Mouse (Mus musculus) intestine, postnatal 0 days (tissue): ENCODE data around the gene 9130213A22Rik. TPM values are rescaled to one million over a fixed set of nuclear protein-coding genes. Genes with fewer than 3 reads are reported as not detected.
A peak's percentile ranks its signal among the peaks of the same experiment; 100 is the strongest.

Experiments
- ATAC-seq: fragments of 200-750 bp; cut with Nextera tagmentation; 2 replicates; pipeline ENCODE4 v1.8.0; 2017; ENCODE audit warnings: mild to moderate bottlenecking, moderate TSS enrichment, moderate library complexity
- H3K27ac ChIP-seq: fragments of 300-500 bp; sonication (generic); 2 replicates; pipeline ENCODE4 v1.5.1; 2014; ENCODE audit warnings: mild to moderate bottlenecking, low read depth, low read length, moderate library complexity
- H3K27me3 ChIP-seq: fragments of 300-500 bp; sonication (generic); replicated peaks from 2 replicates; pipeline ENCODE4 v1.6.1; 2014; ENCODE audit warnings: low read length, mixed read lengths; ENCODE audit not compliant: control insufficient read depth, insufficient read depth
- H3K36me3 ChIP-seq: fragments of 300-500 bp; sonication (generic); 2 replicates; pipeline ENCODE4 v1.6.1; 2014; ENCODE audit warnings: mild to moderate bottlenecking, moderate library complexity; ENCODE audit not compliant: control insufficient read depth, insufficient read depth
- H3K4me1 ChIP-seq: fragments of 300-500 bp; sonication (generic); replicated peaks from 2 replicates; pipeline ENCODE4 v1.6.1; 2014; ENCODE audit warnings: antibody characterized with exemption, low read length, mixed read lengths; ENCODE audit not compliant: control insufficient read depth, insufficient read depth
- H3K4me2 ChIP-seq: fragments of 300-500 bp; sonication (generic); replicated peaks from 2 replicates; pipeline ENCODE4 v1.6.1; 2014; ENCODE audit warnings: low read depth, mild to moderate bottlenecking, moderate library complexity
- H3K4me3 ChIP-seq: fragments of 300-500 bp; sonication (generic); 2 replicates; pipeline ENCODE4 v1.5.1; 2014; ENCODE audit warnings: low read depth, low read length
- H3K9ac ChIP-seq: fragments of 300-500 bp; sonication (generic); 2 replicates; pipeline ENCODE4 v1.6.1; 2014; ENCODE audit warnings: mild to moderate bottlenecking, low read depth, low read length
- H3K9me3 ChIP-seq: fragments of 300-500 bp; sonication (generic); 2 replicates; pipeline ENCODE4 v1.6.1; 2016; ENCODE audit warnings: mixed run types; ENCODE audit not compliant: control insufficient read depth
- CTCF ChIP-seq: sonication (generic); IDR thresholded peaks from 2 replicates; pipeline ENCODE4 v1.5.1; 2016; ENCODE audit warnings: low read depth, mild to moderate bottlenecking, control low read depth, antibody characterized with exemption, moderate library complexity
- WGBS: fragments of 180-500 bp; shearing (Covaris S2); extraction: QIAGEN DNeasy Blood & Tissue Kit; methylation state at CpG from one replicate; pipeline ENCODE4 v1.1.7; 2014; 5-methylcytosine and 5-hydroxymethylcytosine counted together
- polyA plus RNA-seq: library from polyadenylated mRNA; unstranded; fragments of >200 nt; fragmentation: Nextera tagmentation; extraction: Ambion mirVana; gene quantifications from 2 replicates; pipeline ENCODE4 v1.2.1, GENCODE M21; 2015

The 9130213A22Rik gene
- polyA plus RNA-seq, 1 experiment from 2014 or later = 0.12 TPM

- 5% methylated on average over 25 of the region's 25 CpGs for whole genome bisulfite sequencing
- peak overlapping the region; percentile 82 for H3K4me2 ChIP-seq
- H3K27ac ChIP-seq = peak overlapping the region; percentile 96
- H3K9ac ChIP-seq = peak overlapping the region; percentile 99
- no peaks in the 10 kb centered on the region for H3K27me3 ChIP-seq
- peaks cover 8% of the 10 kb centered on the region; the same call in 1 of the 2 replicates for H3K4me1 ChIP-seq
- TF ChIP-seq CTCF = no peak
- ATAC-seq = 0 out of 2 replicates have a peak, but pooled peaks have one; percentile 6
- no peaks in the 10 kb centered on the region for H3K9me3 ChIP-seq
- H3K4me3 ChIP-seq = peak overlapping the region; percentile 100
- peaks cover 19% of the 10 kb centered on the region; the same call in 1 of the 2 replicates for H3K36me3 ChIP-seq
Observed at GRCm38 (mm10) chr11:69088856-69089615, 33.4 kb downstream of the 9130213A22Rik start.

- under 1% methylated on average over 61 of the region's 67 CpGs for WGBS
- Histone ChIP-seq H3K4me3 (peak within 1 kb of the TSS; percentile 100), H3K4me1 (peaks cover 8% of the 10 kb centered on the region; the same call in 1 of the 2 replicates), H3K4me2 (peak within 1 kb of the TSS; percentile 82), H3K27ac (peak within 1 kb of the TSS; percentile 96), H3K36me3 (peaks cover 19% of the 10 kb centered on the region; the same call in 1 of the 2 replicates), H3K9me3 (no peaks in the 10 kb centered on the region), H3K27me3 (no peaks in the 10 kb centered on the region), H3K9ac (peak within 1 kb of the TSS; percentile 99)
- peak; percentile 64 for ATAC-seq
- TF ChIP-seq CTCF = 0 out of 2 replicates have a peak, but pooled peaks have one; percentile 1
Observed at GRCm38 (mm10) chr11:69088103-69088855, 34.1 kb downstream of the 9130213A22Rik start, which contains the start of gene Vamp2. Gene Vamp2, plus strand, starts transcription at chr11:69088490.

GRCm38 (mm10) chr11:69087597-69087996, 34.8 kb downstream of the 9130213A22Rik start:
- 69% methylated on average over 2 of the region's 2 CpGs for WGBS
- Histone ChIP-seq H3K4me1 (peaks cover 8% of the 10 kb centered on the region; the same call in 1 of the 2 replicates), H3K4me3 (no peak overlapping the region), H3K9ac (no peak overlapping the region), H3K4me2 (peak overlapping the region; percentile 82), H3K9me3 (no peaks in the 10 kb centered on the region), H3K27me3 (no peaks in the 10 kb centered on the region), H3K27ac (no peak overlapping the region), H3K36me3 (peaks cover 19% of the 10 kb centered on the region; the same call in 1 of the 2 replicates)
- no peak for ATAC-seq
- no peak for TF ChIP-seq CTCF

GRCm38 (mm10) chr11:69087082-69087481, 35.3 kb downstream of the 9130213A22Rik start:
- Histone ChIP-seq H3K9ac (no peak overlapping the region), H3K9me3 (no peaks in the 10 kb centered on the region), H3K4me3 (no peak overlapping the region), H3K27me3 (no peaks in the 10 kb centered on the region), H3K36me3 (peaks cover 19% of the 10 kb centered on the region; the same call in 1 of the 2 replicates), H3K4me1 (peaks cover 8% of the 10 kb centered on the region; the same call in 1 of the 2 replicates), H3K4me2 (no peak overlapping the region), H3K27ac (no peak overlapping the region)
- no peak for TF ChIP-seq CTCF
- 42% methylated on average over 4 of the region's 4 CpGs for WGBS
- no peak for ATAC-seq

- WGBS = 56% methylated on average over 6 of the region's 6 CpGs
- Histone ChIP-seq H3K4me3 (no peak overlapping the region), H3K36me3 (peaks cover 18% of the 10 kb centered on the region; the same call in 1 of the 2 replicates), H3K9me3 (no peaks in the 10 kb centered on the region), H3K4me2 (no peak overlapping the region), H3K27ac (no peak overlapping the region), H3K4me1 (peaks cover 8% of the 10 kb centered on the region; the same call in 1 of the 2 replicates), H3K9ac (no peak overlapping the region), H3K27me3 (no peaks in the 10 kb centered on the region)
- no peak for ATAC-seq
- TF ChIP-seq CTCF = no peak
Observed at GRCm38 (mm10) chr11:69086390-69086789, 36.0 kb downstream of the 9130213A22Rik start.

DNA sequence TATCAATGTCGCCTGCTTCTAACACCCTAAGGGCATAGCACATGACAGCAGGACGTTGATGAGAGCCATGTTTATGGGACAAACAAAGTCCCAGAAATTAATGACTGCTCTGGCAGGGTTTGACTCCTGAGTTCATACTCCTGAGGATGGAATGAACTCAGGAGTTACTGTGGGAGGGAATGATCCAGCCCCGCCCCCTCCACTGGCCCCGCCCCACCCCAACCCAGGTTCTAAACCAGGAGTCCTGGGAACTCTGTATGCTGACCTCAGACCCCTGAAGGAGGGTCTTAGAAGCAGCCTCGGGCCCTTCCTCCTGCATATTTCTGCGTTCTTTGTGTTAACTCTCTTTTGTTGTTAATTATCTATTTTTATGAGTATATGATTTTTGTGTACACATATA, 36.8 kb downstream of the 9130213A22Rik start:
- H3K36me3 ChIP-seq = peaks cover 12% of the 10 kb centered on the region; the same call in 1 of the 2 replicates
- H3K27ac ChIP-seq = no peak overlapping the region
- no peak overlapping the region for H3K4me3 ChIP-seq
- no peak overlapping the region for H3K4me2 ChIP-seq
- peaks cover 8% of the 10 kb centered on the region; the same call in 1 of the 2 replicates for H3K4me1 ChIP-seq
- H3K27me3 ChIP-seq = no peaks in the 10 kb centered on the region
- no peak overlapping the region for H3K9ac ChIP-seq
- H3K9me3 ChIP-seq = no peaks in the 10 kb centered on the region
- 63% methylated on average over 6 of the region's 6 CpGs for WGBS
- no peak for ATAC-seq
- no peak for TF ChIP-seq CTCF
